Mouse (Mus musculus): ENCODE results near the gene Actb. TPM values are rescaled to one million over a fixed set of nuclear protein-coding genes. Genes with fewer than 3 reads are reported as not detected.

Actb gene
- polyA plus RNA-seq, 1 experiment from 2014 or later = 14,392 TPM

DNA sequence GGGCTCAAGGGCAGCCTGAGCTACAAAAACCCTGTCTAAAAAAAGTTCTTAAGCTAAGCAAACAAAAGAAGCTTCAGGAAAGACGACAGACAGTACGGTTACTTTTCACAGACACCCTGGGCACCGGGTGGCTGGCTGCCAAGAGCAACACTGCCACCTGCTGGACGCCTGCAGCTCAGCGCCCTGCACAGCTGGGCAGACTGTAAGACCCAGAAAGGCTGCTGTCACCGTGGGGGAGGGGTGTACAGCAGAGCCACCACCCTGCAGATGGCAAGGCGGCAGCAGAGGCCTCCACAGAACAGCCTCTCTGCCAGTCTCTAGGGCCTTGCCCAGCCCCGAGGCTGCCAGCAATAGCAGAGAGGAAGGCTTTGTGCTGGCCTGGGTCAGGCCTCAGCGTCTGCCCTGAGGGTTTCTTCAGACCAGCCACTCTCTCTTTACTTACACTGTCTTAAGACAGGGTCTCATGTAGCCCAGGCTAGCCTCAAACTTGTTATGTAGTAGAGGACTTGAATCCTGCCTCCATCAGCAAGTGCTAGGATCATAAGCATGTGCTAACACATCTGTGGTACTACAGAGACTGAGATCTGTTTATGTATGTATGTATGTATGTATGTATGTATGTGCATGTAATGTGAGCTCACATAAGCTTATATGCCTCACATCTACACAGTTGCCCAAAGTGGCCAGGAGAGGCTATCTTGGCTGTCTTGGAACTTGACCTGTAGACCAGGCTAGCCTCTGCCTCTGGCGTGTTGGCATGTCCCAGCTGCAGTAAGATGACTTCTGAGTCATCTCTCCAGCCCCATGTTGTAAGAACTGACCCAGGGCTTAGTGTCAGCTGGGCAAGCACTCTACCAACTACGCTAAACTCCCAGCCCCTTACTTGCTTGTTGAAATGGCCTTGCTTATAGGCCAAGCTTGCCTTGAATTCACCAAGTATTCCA is 28.9 kb downstream of the Actb start:
- Histone ChIP-seq H3K4me2 (replicated peaks) (no peak overlapping the region), H3K27ac (no peak overlapping the region), H3K9ac (no peak overlapping the region), H3K9me3 (replicated peaks) (no peaks in the 10 kb centered on the region; the same call in 1 of the 2 replicates), H3K4me3 (no peak overlapping the region), H3K36me3 (peaks cover 48% of the 10 kb centered on the region), H3K27me3 (no peaks in the 10 kb centered on the region), H3K4me1 (peaks cover 26% of the 10 kb centered on the region)
- WGBS = 26% methylated on average over 11 of the region's 11 CpGs
- ATAC-seq (ENCODE audit: low FRiP score) = peak; percentile 76

DNA sequence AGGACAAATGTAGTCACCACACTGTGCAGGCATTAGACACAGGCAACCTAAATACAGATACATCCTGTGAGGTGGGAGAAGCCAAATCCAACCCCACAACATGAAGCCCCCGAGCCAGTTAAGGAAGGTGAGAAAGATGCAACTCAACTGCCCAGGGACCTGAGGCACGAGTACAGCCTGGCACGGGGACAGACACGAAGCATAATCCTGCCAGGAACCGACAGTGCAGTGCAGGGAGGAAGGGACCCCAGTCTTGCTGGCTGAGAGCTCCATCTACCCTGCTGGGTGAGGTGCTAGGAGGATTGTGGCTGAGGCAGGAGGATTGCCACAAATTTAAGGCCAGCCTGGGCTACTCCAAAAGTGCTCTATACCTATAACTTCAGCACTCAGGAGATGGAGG is 29.7 kb downstream of the Actb start:
- Histone ChIP-seq H3K4me2 (replicated peaks) (no peak overlapping the region), H3K4me3 (no peak overlapping the region), H3K27ac (no peak overlapping the region), H3K9ac (no peak overlapping the region), H3K4me1 (peaks cover 26% of the 10 kb centered on the region), H3K9me3 (replicated peaks) (no peaks in the 10 kb centered on the region; the same call in 1 of the 2 replicates), H3K36me3 (peaks cover 52% of the 10 kb centered on the region), H3K27me3 (no peaks in the 10 kb centered on the region)
- no peak for ATAC-seq (ENCODE audit: low FRiP score)
- WGBS = 92% methylated on average over 5 of the region's 5 CpGs

DNA sequence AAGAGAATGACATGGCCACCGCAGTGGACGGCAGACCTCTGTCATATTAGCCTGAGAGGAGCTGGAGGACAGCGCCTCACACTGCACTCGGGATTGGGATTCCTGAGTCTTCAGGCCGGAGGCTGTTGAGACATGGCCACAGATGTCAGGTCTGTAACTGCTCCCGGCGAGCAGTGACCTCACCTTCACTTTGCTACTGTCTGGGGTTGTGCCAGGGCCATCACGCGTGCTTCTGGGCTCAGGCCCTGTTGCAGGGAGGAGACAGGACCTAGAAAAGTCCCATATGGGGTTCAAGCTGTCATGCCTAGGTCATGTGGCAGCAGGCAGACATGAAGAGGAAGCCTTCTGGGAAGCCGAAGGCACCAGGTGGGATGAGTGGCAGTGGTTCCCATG is 31.0 kb downstream of the Actb start:
- no peaks in the 10 kb centered on the region; the same call in 1 of the 2 replicates for H3K9me3 ChIP-seq (replicated peaks)
- H3K9ac ChIP-seq = no peak overlapping the region
- peaks cover 61% of the 10 kb centered on the region for H3K36me3 ChIP-seq
- H3K4me1 ChIP-seq = peaks cover 16% of the 10 kb centered on the region
- no peak for ATAC-seq (ENCODE audit: low FRiP score)
- no peak overlapping the region for H3K4me3 ChIP-seq
- H3K27me3 ChIP-seq = no peaks in the 10 kb centered on the region
- no peak overlapping the region for H3K4me2 ChIP-seq (replicated peaks)
- H3K27ac ChIP-seq = no peak overlapping the region
- 95% methylated on average over 10 of the region's 10 CpGs for WGBS

DNA sequence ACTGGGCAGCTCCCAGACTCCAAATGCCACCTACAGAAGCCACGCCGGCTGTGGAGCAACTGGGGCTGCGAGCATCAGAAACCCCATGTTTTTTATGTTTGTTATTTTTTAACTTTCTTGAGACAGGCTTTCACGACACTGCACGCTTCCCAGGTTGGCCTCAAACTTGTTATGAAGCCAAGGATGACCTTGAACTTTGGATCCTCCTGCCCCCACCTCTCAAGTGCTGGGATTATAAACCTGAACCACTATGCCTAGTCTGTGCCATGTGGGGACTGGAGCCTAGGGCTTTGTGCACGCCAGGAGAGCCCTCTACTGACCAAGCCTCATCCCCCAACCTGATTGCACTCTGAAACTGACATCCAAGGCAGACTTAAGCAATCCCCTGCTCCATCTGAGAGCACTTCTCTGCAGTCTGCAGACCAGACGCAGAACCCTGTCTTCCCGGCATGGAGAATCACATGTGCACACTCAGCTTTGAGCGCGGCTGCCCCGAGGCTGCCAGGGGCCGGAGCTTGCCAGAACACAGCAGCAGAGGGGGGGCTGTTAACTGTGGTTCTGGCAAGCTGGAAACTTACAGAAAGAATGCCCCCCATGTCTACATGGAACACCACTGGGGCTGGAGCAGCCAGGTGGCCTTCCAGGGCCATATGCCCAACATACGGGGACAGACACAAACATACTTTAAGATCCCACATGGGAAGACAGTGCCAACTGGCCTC is 31.6 kb downstream of the Actb start:
- H3K9ac ChIP-seq = no peak overlapping the region
- H3K27ac ChIP-seq = no peak overlapping the region
- no peak overlapping the region for H3K4me2 ChIP-seq (replicated peaks)
- H3K4me1 ChIP-seq = peaks cover 13% of the 10 kb centered on the region
- peaks cover 61% of the 10 kb centered on the region for H3K36me3 ChIP-seq
- H3K9me3 ChIP-seq (replicated peaks) = no peaks in the 10 kb centered on the region; the same call in 1 of the 2 replicates
- WGBS = 91% methylated on average over 13 of the region's 13 CpGs
- ATAC-seq (ENCODE audit: low FRiP score) = no peak
- no peak overlapping the region for H3K4me3 ChIP-seq
- H3K27me3 ChIP-seq = no peaks in the 10 kb centered on the region

DNA sequence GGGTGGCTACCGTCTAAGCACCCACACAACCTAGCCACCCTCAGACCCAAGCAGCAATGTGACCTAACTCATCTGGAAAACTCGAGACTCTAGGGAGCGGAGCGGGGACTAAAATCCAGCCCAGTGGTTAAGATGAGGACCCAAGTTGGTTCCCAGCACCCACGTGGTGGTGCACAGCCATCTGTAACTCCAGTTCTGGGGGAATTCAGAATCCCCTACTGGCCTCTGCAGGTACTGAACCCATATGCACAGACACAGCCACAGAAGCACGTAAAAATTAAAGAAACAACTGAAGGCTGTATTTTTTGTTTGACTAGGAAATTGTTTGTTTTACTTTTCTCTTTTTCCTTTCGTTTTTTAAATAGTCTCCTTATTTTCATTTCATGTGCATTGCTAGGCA is 32.8 kb downstream of the Actb start:
- no peak overlapping the region for H3K4me2 ChIP-seq (replicated peaks)
- peaks cover 10% of the 10 kb centered on the region for H3K4me1 ChIP-seq
- H3K27me3 ChIP-seq = no peaks in the 10 kb centered on the region
- 97% methylated on average over 7 of the region's 7 CpGs for WGBS
- H3K36me3 ChIP-seq = peaks cover 65% of the 10 kb centered on the region
- ATAC-seq (ENCODE audit: low FRiP score) = no peak
- no peaks in the 10 kb centered on the region; the same call in 1 of the 2 replicates for H3K9me3 ChIP-seq (replicated peaks)
- no peak overlapping the region for H3K27ac ChIP-seq
- no peak overlapping the region for H3K9ac ChIP-seq
- H3K4me3 ChIP-seq = no peak overlapping the region

DNA sequence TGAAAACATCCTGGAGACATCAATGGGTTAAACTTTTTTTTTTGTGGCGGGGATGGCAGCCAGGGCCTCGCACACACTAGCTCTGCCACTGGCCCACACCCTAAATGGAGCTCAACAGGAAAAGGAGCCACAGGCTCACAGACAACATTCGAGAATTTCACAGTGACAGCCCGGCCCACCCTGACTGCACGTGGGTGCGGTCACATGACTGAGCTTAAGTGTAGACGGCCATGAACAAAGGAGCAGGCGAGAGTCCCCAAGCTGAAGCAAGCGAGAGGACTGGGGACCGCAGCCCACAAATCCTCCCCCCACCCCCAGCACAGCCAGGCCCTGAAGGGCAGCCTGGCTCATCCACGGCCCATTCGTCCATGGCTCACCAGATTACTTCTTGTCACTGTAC is 34.8 kb downstream of the Actb start:
- peaks cover 7% of the 10 kb centered on the region; the same call in 1 of the 2 replicates for H3K4me1 ChIP-seq
- H3K9me3 ChIP-seq (replicated peaks) = no peaks in the 10 kb centered on the region; the same call in 1 of the 2 replicates
- no peaks in the 10 kb centered on the region for H3K27me3 ChIP-seq
- peaks cover 65% of the 10 kb centered on the region for H3K36me3 ChIP-seq
- WGBS = 71% methylated on average over 12 of the region's 12 CpGs
- no peak overlapping the region for H3K4me3 ChIP-seq
- no peak overlapping the region for H3K27ac ChIP-seq
- no peak overlapping the region for H3K4me2 ChIP-seq (replicated peaks)
- ATAC-seq (ENCODE audit: low FRiP score) = no peak
- no peak overlapping the region for H3K9ac ChIP-seq

DNA sequence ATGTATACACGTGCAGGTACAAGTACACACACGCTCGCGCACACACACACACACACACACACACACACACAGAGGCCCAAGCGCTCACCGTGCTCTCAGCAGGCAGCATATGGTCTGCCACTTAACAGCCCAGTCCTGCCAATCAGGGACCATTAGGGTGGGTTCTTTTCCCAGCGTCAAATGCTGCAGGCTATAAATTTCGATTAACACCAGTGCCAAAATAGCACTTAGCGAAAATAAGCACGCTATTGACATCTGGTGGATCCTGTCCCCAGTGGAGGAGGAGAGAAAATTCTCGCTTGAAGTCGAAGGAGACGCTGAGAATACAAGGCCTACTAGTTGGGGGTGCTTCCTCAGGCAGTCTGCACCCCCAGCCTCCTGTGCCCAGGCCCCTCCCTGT is 37.1 kb downstream of the Actb start:
- Histone ChIP-seq H3K4me3 (no peak overlapping the region), H3K36me3 (peaks cover 48% of the 10 kb centered on the region), H3K9me3 (replicated peaks) (no peaks in the 10 kb centered on the region; the same call in 1 of the 2 replicates), H3K9ac (no peak overlapping the region), H3K27me3 (no peaks in the 10 kb centered on the region), H3K4me2 (replicated peaks) (no peak overlapping the region), H3K4me1 (peaks cover 7% of the 10 kb centered on the region; the same call in 1 of the 2 replicates), H3K27ac (peak overlapping the region; percentile 70)
- WGBS = 69% methylated on average over 13 of the region's 13 CpGs
- peak; percentile 72 for ATAC-seq (ENCODE audit: low FRiP score)

DNA sequence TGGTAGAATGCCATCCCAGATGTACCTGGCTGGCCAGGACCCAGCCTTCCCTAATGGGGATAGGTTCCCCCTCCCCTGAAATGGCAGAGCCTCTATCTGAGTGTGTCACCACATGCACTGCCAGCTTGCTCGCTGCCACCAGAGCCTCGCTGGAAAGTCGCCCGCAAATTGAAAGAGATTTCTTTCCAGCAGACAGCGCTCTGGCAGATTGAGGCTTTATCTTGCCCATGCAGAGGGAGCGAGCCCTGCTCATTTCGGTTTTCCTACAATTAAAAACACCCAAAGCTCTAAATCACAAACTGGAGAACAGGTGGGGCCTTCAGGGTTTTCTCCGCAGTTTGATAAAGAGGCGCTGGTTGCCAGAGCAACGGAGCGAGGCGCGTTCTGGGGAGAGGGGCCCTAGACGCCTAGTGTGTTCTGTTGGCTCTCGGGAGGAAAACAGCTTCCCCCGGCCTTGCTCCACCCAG is 48.8 kb downstream of the Actb start:
- Histone ChIP-seq H3K4me3 (no peak overlapping the region), H3K27me3 (no peaks in the 10 kb centered on the region), H3K9ac (no peak overlapping the region), H3K9me3 (replicated peaks) (0 out of 2 replicates have a peak, but pooled peaks cover 4% of the 10 kb centered on the region), H3K4me2 (replicated peaks) (no peak overlapping the region), H3K27ac (no peak overlapping the region), H3K4me1 (peaks cover 7% of the 10 kb centered on the region; the same call in 1 of the 2 replicates), H3K36me3 (peaks cover 4% of the 10 kb centered on the region; the same call in 1 of the 2 replicates)
- no peak for ATAC-seq (ENCODE audit: low FRiP score)
- 56% methylated on average over 16 of the region's 16 CpGs for WGBS

DNA sequence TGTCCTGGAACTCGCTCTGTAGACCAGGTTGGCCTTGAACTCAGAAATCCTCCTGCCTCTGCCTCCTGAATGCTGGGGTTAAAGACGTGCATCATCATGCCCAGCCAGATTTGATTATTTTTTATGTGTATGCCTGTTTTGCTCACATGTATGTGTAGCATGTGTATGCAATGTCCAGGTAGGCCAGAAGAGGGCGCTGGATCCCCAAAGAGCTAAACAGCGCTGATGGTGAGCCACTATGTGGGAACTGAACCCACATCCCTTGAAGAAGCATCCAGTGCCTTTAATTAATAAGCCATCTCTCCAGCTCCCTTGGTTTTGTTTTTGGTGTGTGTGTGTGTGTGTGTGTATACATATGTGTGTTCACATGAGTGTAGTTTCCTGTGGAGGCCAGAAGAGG is 50.1 kb downstream of the Actb start:
- no peaks in the 10 kb centered on the region for H3K27me3 ChIP-seq
- H3K9me3 ChIP-seq (replicated peaks) = 0 out of 2 replicates have a peak, but pooled peaks cover 4% of the 10 kb centered on the region
- 78% methylated on average over 4 of the region's 4 CpGs for WGBS
- H3K9ac ChIP-seq = no peak overlapping the region
- H3K4me3 ChIP-seq = no peak overlapping the region
- peaks cover 5% of the 10 kb centered on the region; the same call in 1 of the 2 replicates for H3K4me1 ChIP-seq
- no peak overlapping the region for H3K27ac ChIP-seq
- no peak for ATAC-seq (ENCODE audit: low FRiP score)
- H3K4me2 ChIP-seq (replicated peaks) = no peak overlapping the region
- peaks cover 4% of the 10 kb centered on the region; the same call in 1 of the 2 replicates for H3K36me3 ChIP-seq

DNA sequence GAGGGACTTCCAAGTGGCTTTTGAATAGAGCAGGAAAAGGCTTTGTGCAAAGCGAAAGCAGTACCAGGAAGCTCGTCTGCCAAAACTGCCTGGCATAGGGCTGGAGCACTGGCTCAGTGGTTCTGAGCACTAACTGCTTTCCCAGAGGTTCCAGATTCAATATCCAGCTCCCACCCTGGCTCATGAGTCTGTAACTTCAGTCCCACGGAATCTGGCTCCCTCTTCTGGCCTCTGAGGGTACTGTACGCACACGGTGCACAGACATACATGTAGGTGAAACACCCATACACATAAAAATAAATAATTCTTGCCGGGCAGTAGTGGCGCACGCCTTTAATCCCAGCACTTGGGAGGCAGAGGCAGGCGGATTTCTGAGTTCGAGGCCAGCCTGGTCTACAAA is 51.7 kb downstream of the Actb start:
- no peak overlapping the region for H3K4me3 ChIP-seq
- no peaks in the 10 kb centered on the region for H3K27me3 ChIP-seq
- peaks cover 5% of the 10 kb centered on the region; the same call in 1 of the 2 replicates for H3K4me1 ChIP-seq
- no peak overlapping the region for H3K9ac ChIP-seq
- peaks cover 4% of the 10 kb centered on the region; the same call in 1 of the 2 replicates for H3K36me3 ChIP-seq
- no peak for ATAC-seq (ENCODE audit: low FRiP score)
- H3K27ac ChIP-seq = no peak overlapping the region
- H3K9me3 ChIP-seq (replicated peaks) = 0 out of 2 replicates have a peak, but pooled peaks cover 4% of the 10 kb centered on the region
- WGBS = 77% methylated on average over 10 of the region's 10 CpGs
- H3K4me2 ChIP-seq (replicated peaks) = no peak overlapping the region

DNA sequence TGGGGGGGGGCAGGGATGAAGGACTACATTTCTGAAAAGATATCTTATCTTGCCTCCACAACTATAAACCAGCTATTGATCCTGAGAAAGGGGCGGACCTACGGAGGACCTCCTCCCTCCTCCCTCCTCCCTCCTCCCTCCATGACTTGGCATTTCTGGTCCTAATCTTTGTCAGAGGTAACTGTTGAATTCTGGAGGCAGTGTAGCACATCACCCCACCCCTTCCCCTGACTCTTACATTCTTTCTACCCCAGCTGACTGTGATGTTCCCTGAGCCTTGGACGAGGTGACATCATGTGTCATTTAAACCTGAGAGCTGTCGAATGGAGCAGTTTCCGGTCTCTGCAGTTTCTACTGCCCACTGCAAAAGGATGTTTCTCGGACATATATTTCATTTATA is 53.0 kb downstream of the Actb start:
- Histone ChIP-seq H3K9ac (no peak overlapping the region), H3K36me3 (peaks cover 4% of the 10 kb centered on the region; the same call in 1 of the 2 replicates), H3K4me2 (replicated peaks) (no peak overlapping the region), H3K27me3 (no peaks in the 10 kb centered on the region), H3K9me3 (replicated peaks) (0 out of 2 replicates have a peak, but pooled peaks cover 4% of the 10 kb centered on the region), H3K4me3 (no peak overlapping the region), H3K27ac (no peak overlapping the region), H3K4me1 (peaks cover 5% of the 10 kb centered on the region; the same call in 1 of the 2 replicates)
- no peak for ATAC-seq (ENCODE audit: low FRiP score)
- 77% methylated on average over 6 of the region's 6 CpGs for WGBS
